Mouse (Mus musculus): ENCODE data around the gene Cntrl.

The Cntrl gene

GRCm38 (mm10) chr2:35208931-35209665 is 99.8 kb downstream of the Cntrl start:
- Histone ChIP-seq H3K9me3 (ENCODE audit: low read length) (no peaks in the 10 kb centered on the region), H3K36me3 (ENCODE audit: insufficient read depth, low read length) (no peaks in the 10 kb centered on the region), H3K27me3 (ENCODE audit: insufficient read depth, low read length) (peaks cover 12% of the 10 kb centered on the region; the same call in 1 of the 2 replicates), H3K4me3 (replicated peaks; ENCODE audit: low read length) (no peak overlapping the region), H3K4me1 (replicated peaks; ENCODE audit: low read depth, low read length) (peaks cover 3% of the 10 kb centered on the region; the same call in 1 of the 2 replicates)
- TF ChIP-seq POU5F1 (IDR thresholded peaks at IDR 0.05; ENCODE audit: borderline replicate concordance, low read length) (no peak), CTCF (conservative IDR thresholded peaks at IDR 0.05; ENCODE audit: low read length) (no peak), NANOG (IDR thresholded peaks at IDR 0.05; ENCODE audit: borderline replicate concordance, low read length) (no peak)

GRCm38 (mm10) chr2:35211681-35212080 is 102.4 kb downstream of the Cntrl start:
- Histone ChIP-seq H3K9me3 (ENCODE audit: low read length) (no peaks in the 10 kb centered on the region), H3K27me3 (ENCODE audit: insufficient read depth, low read length) (peaks cover 15% of the 10 kb centered on the region; the same call in 1 of the 2 replicates), H3K4me1 (replicated peaks; ENCODE audit: low read depth, low read length) (peaks cover 12% of the 10 kb centered on the region; the same call in 1 of the 2 replicates), H3K36me3 (ENCODE audit: insufficient read depth, low read length) (no peaks in the 10 kb centered on the region), H3K4me3 (replicated peaks; ENCODE audit: low read length) (no peak overlapping the region)
- TF ChIP-seq POU5F1 (IDR thresholded peaks at IDR 0.05; ENCODE audit: borderline replicate concordance, low read length) (no peak), CTCF (conservative IDR thresholded peaks at IDR 0.05; ENCODE audit: low read length) (no peak), NANOG (IDR thresholded peaks at IDR 0.05; ENCODE audit: borderline replicate concordance, low read length) (no peak)

GRCm38 (mm10) chr2:35213345-35213910 is 104.1 kb downstream of the Cntrl start:
- Histone ChIP-seq H3K4me1 (replicated peaks; ENCODE audit: low read depth, low read length) (peaks cover 12% of the 10 kb centered on the region; the same call in 1 of the 2 replicates), H3K27me3 (ENCODE audit: insufficient read depth, low read length) (peaks cover 15% of the 10 kb centered on the region; the same call in 1 of the 2 replicates), H3K36me3 (ENCODE audit: insufficient read depth, low read length) (no peaks in the 10 kb centered on the region), H3K4me3 (replicated peaks; ENCODE audit: low read length) (no peak overlapping the region), H3K9me3 (ENCODE audit: low read length) (no peaks in the 10 kb centered on the region)
- no peak for TF ChIP-seq NANOG (IDR thresholded peaks at IDR 0.05; ENCODE audit: borderline replicate concordance, low read length)
- no peak for TF ChIP-seq POU5F1 (IDR thresholded peaks at IDR 0.05; ENCODE audit: borderline replicate concordance, low read length)
- no peak for TF ChIP-seq CTCF (conservative IDR thresholded peaks at IDR 0.05; ENCODE audit: low read length)

- H3K27me3 ChIP-seq (ENCODE audit: insufficient read depth, low read length), result peaks cover 15% of the 10 kb centered on the region; the same call in 1 of the 2 replicates
- H3K36me3 ChIP-seq (ENCODE audit: insufficient read depth, low read length), result no peaks in the 10 kb centered on the region
- H3K4me3 ChIP-seq (replicated peaks; ENCODE audit: low read length), result peak overlapping the region; percentile 11
- H3K4me1 ChIP-seq (replicated peaks; ENCODE audit: low read depth, low read length), result peaks cover 25% of the 10 kb centered on the region
- no peaks in the 10 kb centered on the region for H3K9me3 ChIP-seq (ENCODE audit: low read length)
- TF ChIP-seq POU5F1 (IDR thresholded peaks at IDR 0.05; ENCODE audit: borderline replicate concordance, low read length), result no peak
- TF ChIP-seq CTCF (conservative IDR thresholded peaks at IDR 0.05; ENCODE audit: low read length), result peak; percentile 94
These were observed 105.6 kb downstream of the Cntrl start for GRCm38 (mm10) chr2:35214881-35215358.

- H3K36me3 ChIP-seq (ENCODE audit: insufficient read depth, low read length), result no peaks in the 10 kb centered on the region
- peaks cover 15% of the 10 kb centered on the region; the same call in 1 of the 2 replicates for H3K27me3 ChIP-seq (ENCODE audit: insufficient read depth, low read length)
- H3K4me3 ChIP-seq (replicated peaks; ENCODE audit: low read length), result peak overlapping the region; percentile 11
- H3K9me3 ChIP-seq (ENCODE audit: low read length), result no peaks in the 10 kb centered on the region
- TF ChIP-seq POU5F1 (IDR thresholded peaks at IDR 0.05; ENCODE audit: borderline replicate concordance, low read length), result no peak
- TF ChIP-seq CTCF (conservative IDR thresholded peaks at IDR 0.05; ENCODE audit: low read length), result no peak
- TF ChIP-seq NANOG (IDR thresholded peaks at IDR 0.05; ENCODE audit: borderline replicate concordance, low read length), result no peak
- H3K4me1 ChIP-seq (replicated peaks; ENCODE audit: low read depth, low read length), result peaks cover 30% of the 10 kb centered on the region
These were observed 106.1 kb downstream of the Cntrl start for GRCm38 (mm10) chr2:35215363-35215762.

- Histone ChIP-seq H3K9me3 (ENCODE audit: low read length) (no peaks in the 10 kb centered on the region), H3K4me1 (replicated peaks; ENCODE audit: low read depth, low read length) (peaks cover 31% of the 10 kb centered on the region), H3K27me3 (ENCODE audit: insufficient read depth, low read length) (0 out of 2 replicates have a peak, but pooled peaks cover 8% of the 10 kb centered on the region), H3K4me3 (replicated peaks; ENCODE audit: low read length) (no peak overlapping the region), H3K36me3 (ENCODE audit: insufficient read depth, low read length) (no peaks in the 10 kb centered on the region)
- TF ChIP-seq CTCF (conservative IDR thresholded peaks at IDR 0.05; ENCODE audit: low read length) (no peak), NANOG (IDR thresholded peaks at IDR 0.05; ENCODE audit: borderline replicate concordance, low read length) (no peak), POU5F1 (IDR thresholded peaks at IDR 0.05; ENCODE audit: borderline replicate concordance, low read length) (no peak)
These were observed 107.4 kb downstream of the Cntrl start for GRCm38 (mm10) chr2:35216701-35217100.

- H3K36me3 ChIP-seq (ENCODE audit: insufficient read depth, low read length), result no peaks in the 10 kb centered on the region
- H3K4me1 ChIP-seq (replicated peaks; ENCODE audit: low read depth, low read length), result peaks cover 31% of the 10 kb centered on the region
- no peak for TF ChIP-seq CTCF (conservative IDR thresholded peaks at IDR 0.05; ENCODE audit: low read length)
- no peak for TF ChIP-seq POU5F1 (IDR thresholded peaks at IDR 0.05; ENCODE audit: borderline replicate concordance, low read length)
- TF ChIP-seq NANOG (IDR thresholded peaks at IDR 0.05; ENCODE audit: borderline replicate concordance, low read length), result no peak
- H3K27me3 ChIP-seq (ENCODE audit: insufficient read depth, low read length), result 0 out of 2 replicates have a peak, but pooled peaks cover 6% of the 10 kb centered on the region
- H3K9me3 ChIP-seq (ENCODE audit: low read length), result no peaks in the 10 kb centered on the region
- no peak overlapping the region for H3K4me3 ChIP-seq (replicated peaks; ENCODE audit: low read length)
These were observed 109.4 kb downstream of the Cntrl start for GRCm38 (mm10) chr2:35218736-35219135.

- no peak overlapping the region for H3K4me3 ChIP-seq (replicated peaks; ENCODE audit: low read length)
- TF ChIP-seq NANOG (IDR thresholded peaks at IDR 0.05; ENCODE audit: borderline replicate concordance, low read length) (no peak), CTCF (conservative IDR thresholded peaks at IDR 0.05; ENCODE audit: low read length) (no peak), POU5F1 (IDR thresholded peaks at IDR 0.05; ENCODE audit: borderline replicate concordance, low read length) (no peak)
- no peaks in the 10 kb centered on the region for H3K9me3 ChIP-seq (ENCODE audit: low read length)
- no peaks in the 10 kb centered on the region for H3K36me3 ChIP-seq (ENCODE audit: insufficient read depth, low read length)
- H3K27me3 ChIP-seq (ENCODE audit: insufficient read depth, low read length), result peaks cover 6% of the 10 kb centered on the region; the same call in 1 of the 2 replicates
- peaks cover 24% of the 10 kb centered on the region for H3K4me1 ChIP-seq (replicated peaks; ENCODE audit: low read depth, low read length)
These were observed 113.6 kb downstream of the Cntrl start for GRCm38 (mm10) chr2:35222822-35223391.

All from E14TG2a.4 (cell line).